In genomic region chr14:61309593-61309992, GRCm38 (mm10) we compare ENCODE assay signal across 11 mouse cellular contexts. TPM values are rescaled to one million over a fixed set of nuclear protein-coding genes. Genes with fewer than 3 reads are reported as not detected.
DNase-seq lines count a peak whose midpoint lies in the region; ATAC-seq lines count a peak whose summit lies in the region.
"Had no signal": no experiment of that assay in that cellular context is flagged by ENCODE, and none has a peak within 500 bp of the region (broad histone marks: within the 10 kb centered on the region; RNA-seq: fewer than 3 reads in every experiment).

Arl11 (plus strand) TSS chr14:61309753.

- no peaks in the 10 kb centered on the region for H3K27me3 ChIP-seq in kidney, embryonic 15.5 days
- no peaks in the 10 kb centered on the region for H3K27me3 ChIP-seq in intestine, embryonic 15.5 days (replicated peaks)

- H3K4me2 ChIP-seq in kidney, embryonic 15.5 days = no peak within 1 kb of the TSS
- H3K4me2 ChIP-seq in intestine, embryonic 15.5 days (replicated peaks) = no peak within 1 kb of the TSS
- H3K4me2 ChIP-seq: midbrain, embryonic 11.5 days had no signal

- ATAC-seq in kidney, embryonic 15.5 days (replicated peaks; ENCODE audit: low FRiP score) = no peak
- ATAC-seq in granulocyte monocyte progenitor cell, adult 5-6 weeks (replicated peaks; ENCODE audit: poor library complexity, severe bottlenecking) = peak; percentile 94
- ATAC-seq in intestine, embryonic 15.5 days = no peak
- ATAC-seq in cerebellum, adult (ENCODE audit: insufficient number of reproducible peaks, low FRiP score, low TSS enrichment) = no peak

- H3K36me3 ChIP-seq in kidney, embryonic 15.5 days = no peaks in the 10 kb centered on the region
- no peaks in the 10 kb centered on the region for H3K36me3 ChIP-seq in intestine, embryonic 15.5 days

- 54% methylated on average over 6 of the region's 6 CpGs for WGBS in kidney, embryonic 15.5 days
- 57% methylated on average over 6 of the region's 6 CpGs for WGBS in intestine, embryonic 15.5 days

- no peak for DNase-seq in kidney, adult 18-20 months
- peak; percentile 51 to 54 for DNase-seq in lung, adult 18-20 months
- DNase-seq in spleen, postnatal 4 days (ENCODE audit: low spot score in 2 of 2) = peak; percentile 38 to 65
- no peak for DNase-seq in layer of hippocampus, postnatal 14 days (ENCODE audit: low spot score in 2 of 2)
- DNase-seq: cerebellum, adult 11-12 months had no signal

- no peaks in the 10 kb centered on the region for H3K9me3 ChIP-seq in kidney, embryonic 15.5 days (replicated peaks)
- no peaks in the 10 kb centered on the region for H3K9me3 ChIP-seq in intestine, embryonic 15.5 days

- H3K4me3 ChIP-seq in kidney, embryonic 15.5 days (replicated peaks) = no peak within 1 kb of the TSS
- no peak within 1 kb of the TSS for H3K4me3 ChIP-seq in intestine, embryonic 15.5 days (replicated peaks)

- peak within 1 kb of the TSS; percentile 27; the same call in 1 of the 2 replicates for H3K27ac ChIP-seq in kidney, embryonic 15.5 days
- no peak within 1 kb of the TSS for H3K27ac ChIP-seq in intestine, embryonic 15.5 days

- no peak within 1 kb of the TSS for H3K9ac ChIP-seq in kidney, embryonic 15.5 days
- H3K9ac ChIP-seq in intestine, embryonic 15.5 days = no peak within 1 kb of the TSS

- peaks cover 18% of the 10 kb centered on the region for H3K4me1 ChIP-seq in kidney, embryonic 15.5 days
- 0 out of 2 replicates have a peak, but pooled peaks cover 6% of the 10 kb centered on the region for H3K4me1 ChIP-seq in intestine, embryonic 15.5 days (replicated peaks)

RNA-seq across cellular contexts. Expression of gene Arl11, which starts in this region (rescaled TPM):
- 0.82 and 0.84 TPM in 2 replicates for polyA plus RNA-seq in kidney, embryonic 15.5 days (2015; fragmentation: Nextera tagmentation; extraction: Ambion mirVana)
- 50.8 and 51.6 TPM in 2 replicates for total RNA-seq in granulocyte monocyte progenitor cell, adult 5-6 weeks (2014; fragmentation: Nextera tagmentation)
- total RNA-seq in granulocyte monocyte progenitor cell, adult 5-6 weeks (2017) = 17.3 and 22.7 TPM in 2 replicates
- polyA plus RNA-seq in intestine, embryonic 15.5 days (2015; fragmentation: Nextera tagmentation; extraction: Ambion mirVana) = 0.78 and 1.1 TPM in 2 replicates
- under 1 TPM; 0.45 to 0.65 TPM for total RNA-seq in layer of hippocampus, postnatal 14 days (2021)
- total RNA-seq: ES-E14 had no signal

Comparison
In these comparisons a context has a peak if more than half of its experiments do, and no peak if none do; other contexts are left out.
1. RNA of gene Arl11 (total RNA-seq): 17.3 to 51.6 TPM in granulocyte monocyte progenitor cell, adult 5-6 weeks; 0.45 to 0.65 TPM in layer of hippocampus, postnatal 14 days; every median in the first group is over 10 times any median in the second.
2. DNase-seq: peak in lung, adult 18-20 months (2 of 2) and spleen, postnatal 4 days (2 of 2); none in kidney, adult 18-20 months (single experiment) and layer of hippocampus, postnatal 14 days (0 of 2).